Mouse (Mus musculus): ENCODE results near the gene Slc7a8.

- TF ChIP-seq POLR2A (IDR thresholded peaks at IDR 0.05; ENCODE audit: borderline replicate concordance, extremely low read depth, insufficient read depth, insufficient read length, poor library complexity, severe bottlenecking) (no peak), CTCF (IDR thresholded peaks at IDR 0.05; ENCODE audit: borderline replicate concordance, extremely low read depth, insufficient read depth, insufficient read length) (no peak)
Observed at GRCm38 (mm10) chr14:54674317-54674716, 107.4 kb downstream of the Slc7a8 start.

Data from brain, embryonic 14.5 days (tissue).